Mouse (Mus musculus): ENCODE measurements around the gene Sv2a.

Sv2a gene

GRCm38 (mm10) chr3:96180727-96181477 is at the start of gene Sv2a:
TSS of gene Sv2a (plus strand) at chr3:96181151.
- DNase-seq (ENCODE audit: low spot score) = peak; percentile 48

- DNase-seq (ENCODE audit: low spot score) = no peak
These were observed 48.5 kb upstream of the Sv2a start for GRCm38 (mm10) chr3:96132478-96132877.

- no peak for DNase-seq (ENCODE audit: low spot score)
These were observed 47.5 kb upstream of the Sv2a start for GRCm38 (mm10) chr3:96133327-96133905.

GRCm38 (mm10) chr3:96135011-96135410 is 45.9 kb upstream of the Sv2a start:
- no peak for DNase-seq (ENCODE audit: low spot score)

- DNase-seq (ENCODE audit: low spot score) = no peak
These were observed 33.0 kb upstream of the Sv2a start for GRCm38 (mm10) chr3:96147950-96148349.

- DNase-seq (ENCODE audit: low spot score) = no peak
These were observed 29.1 kb upstream of the Sv2a start for GRCm38 (mm10) chr3:96151836-96152235.

- DNase-seq (ENCODE audit: low spot score) = no peak
These were observed 28.3 kb upstream of the Sv2a start for GRCm38 (mm10) chr3:96152611-96153010.

GRCm38 (mm10) chr3:96155501-96155900 is 25.4 kb upstream of the Sv2a start:
- no peak for DNase-seq (ENCODE audit: low spot score)

GRCm38 (mm10) chr3:96159820-96160219 is 21.1 kb upstream of the Sv2a start:
- no peak for DNase-seq (ENCODE audit: low spot score)

GRCm38 (mm10) chr3:96160222-96160802 is 20.6 kb upstream of the Sv2a start:
- DNase-seq (ENCODE audit: low spot score) = peak; percentile 41

- DNase-seq (ENCODE audit: low spot score) = peak; percentile 39
These were observed 20.0 kb upstream of the Sv2a start for GRCm38 (mm10) chr3:96160803-96161516.

- no peak for DNase-seq (ENCODE audit: low spot score)
These were observed 18.8 kb upstream of the Sv2a start, which contains the start of gene Mtmr11 for GRCm38 (mm10) chr3:96161869-96162840. TSS of gene Mtmr11 (plus strand) at chr3:96162004.

- no peak for DNase-seq (ENCODE audit: low spot score)
These were observed 17.9 kb upstream of the Sv2a start for GRCm38 (mm10) chr3:96163040-96163439.

- DNase-seq (ENCODE audit: low spot score) = no peak
These were observed 12.3 kb upstream of the Sv2a start for GRCm38 (mm10) chr3:96168466-96169158.

- no peak for DNase-seq (ENCODE audit: low spot score)
These were observed 10.7 kb upstream of the Sv2a start for GRCm38 (mm10) chr3:96170276-96170675.

GRCm38 (mm10) chr3:96170976-96171545 is 9.9 kb upstream of the Sv2a start:
- DNase-seq (ENCODE audit: low spot score) = no peak

GRCm38 (mm10) chr3:96171583-96172196 is 9.3 kb upstream of the Sv2a start:
- no peak for DNase-seq (ENCODE audit: low spot score)

- peak; percentile 81 for DNase-seq (ENCODE audit: low spot score)
These were observed 8.5 kb upstream of the Sv2a start, which contains the start of gene Sf3b4 for GRCm38 (mm10) chr3:96172197-96173178. TSS of gene Sf3b4 (plus strand) at chr3:96172332.

GRCm38 (mm10) chr3:96173185-96173584 is 7.8 kb upstream of the Sv2a start:
- no peak for DNase-seq (ENCODE audit: low spot score)
